Mouse (Mus musculus) midbrain, embryonic 14.5 days (tissue): ENCODE results near the gene Pde2a. TPM values are rescaled to one million over a fixed set of nuclear protein-coding genes. Genes with fewer than 3 reads are reported as not detected.

Source experiments
- ATAC-seq: fragments of 200-750 bp; cut with Nextera tagmentation; 2 replicates; pipeline ENCODE4 v1.8.0; 2017; ENCODE audit warnings: moderate number of reproducible peaks, moderate library complexity; ENCODE audit not compliant: low FRiP score, low TSS enrichment
- DNase-seq: peaks from one replicate; pipeline ENCODE4 v3.0.0-alpha.2; 2015
- H3K27ac ChIP-seq: fragments of 300-500 bp; sonication (generic); replicated peaks from 2 replicates; pipeline ENCODE4 v1.5.1; 2014; ENCODE audit warnings: mild to moderate bottlenecking, low read depth, low read length, moderate library complexity
- H3K27me3 ChIP-seq: fragments of 300-500 bp; sonication (generic); 2 replicates; pipeline ENCODE4 v1.6.1; 2014; ENCODE audit warnings: low read length, control low read depth, mixed read lengths; ENCODE audit not compliant: control insufficient read depth, insufficient read depth
- H3K36me3 ChIP-seq: fragments of 300-500 bp; sonication (generic); 2 replicates; pipeline ENCODE4 v1.6.1; 2014; ENCODE audit warnings: low read length, control low read depth; ENCODE audit not compliant: control insufficient read depth, insufficient read depth
- H3K4me1 ChIP-seq: fragments of 300-500 bp; sonication (generic); 2 replicates; pipeline ENCODE4 v1.6.1; 2014; ENCODE audit warnings: mild to moderate bottlenecking, antibody characterized with exemption, low read length, control low read depth; ENCODE audit not compliant: control insufficient read depth, insufficient read depth
- H3K4me2 ChIP-seq: fragments of 300-500 bp; sonication (generic); 2 replicates; pipeline ENCODE4 v1.6.1; 2014; ENCODE audit warnings: mild to moderate bottlenecking, low read length, moderate library complexity
- H3K4me3 ChIP-seq: fragments of 300-500 bp; sonication (generic); replicated peaks from 2 replicates; pipeline ENCODE4 v1.5.1; 2014; ENCODE audit warnings: low read depth, low read length
- H3K9ac ChIP-seq: fragments of 300-500 bp; sonication (generic); replicated peaks from 2 replicates; pipeline ENCODE4 v1.6.1; 2014; ENCODE audit warnings: mild to moderate bottlenecking, low read length, moderate library complexity
- H3K9me3 ChIP-seq: fragments of 300-500 bp; sonication (generic); 2 replicates; pipeline ENCODE4 v1.6.1; 2016; ENCODE audit warnings: low read length, control low read depth, mixed read lengths; ENCODE audit not compliant: control insufficient read depth
- WGBS: fragments of 180-500 bp; shearing (Covaris S2); extraction: QIAGEN DNeasy Blood & Tissue Kit; methylation state at CpG from one replicate; pipeline ENCODE4 v1.1.7; 2014; 5-methylcytosine and 5-hydroxymethylcytosine counted together
- polyA plus RNA-seq: library from polyadenylated mRNA; unstranded; fragments of >200 nt; fragmentation: Nextera tagmentation; extraction: Ambion mirVana; gene quantifications from 2 replicates; pipeline ENCODE4 v1.2.1, GENCODE M21; 2014

The Pde2a gene
- polyA plus RNA-seq, 1 experiment from 2014 or later, result 23.0 TPM

DNA sequence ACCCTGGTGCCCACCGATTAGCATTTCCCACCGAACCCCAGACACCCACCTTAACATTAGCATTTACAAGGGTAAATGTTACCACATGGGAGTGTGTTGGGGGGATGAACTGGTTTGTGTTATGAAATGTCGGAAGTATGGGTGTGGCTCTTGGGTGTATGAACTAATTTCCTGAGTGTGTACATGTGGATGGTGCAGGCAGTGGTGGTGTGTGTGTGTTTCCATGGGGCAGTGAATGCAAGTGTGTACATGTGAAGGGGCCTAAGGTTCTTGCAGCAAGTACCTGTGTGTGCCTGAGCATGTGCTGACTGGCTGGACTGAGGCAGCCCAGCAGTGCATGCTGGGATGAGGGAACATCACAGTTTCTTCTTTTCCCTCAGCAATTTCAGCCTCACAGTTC is 76.9 kb downstream of the Pde2a start:
- H3K9ac ChIP-seq, result no peak overlapping the region
- no peak overlapping the region for H3K27ac ChIP-seq
- no peaks in the 10 kb centered on the region for H3K36me3 ChIP-seq
- ATAC-seq, result no peak
- no peaks in the 10 kb centered on the region; the same call in 1 of the 2 replicates for H3K4me1 ChIP-seq
- no peak for DNase-seq
- H3K4me3 ChIP-seq, result no peak overlapping the region
- WGBS, result 79% methylated on average over 3 of the region's 3 CpGs
- no peak overlapping the region for H3K4me2 ChIP-seq
- no peaks in the 10 kb centered on the region for H3K9me3 ChIP-seq
- no peaks in the 10 kb centered on the region for H3K27me3 ChIP-seq

DNA sequence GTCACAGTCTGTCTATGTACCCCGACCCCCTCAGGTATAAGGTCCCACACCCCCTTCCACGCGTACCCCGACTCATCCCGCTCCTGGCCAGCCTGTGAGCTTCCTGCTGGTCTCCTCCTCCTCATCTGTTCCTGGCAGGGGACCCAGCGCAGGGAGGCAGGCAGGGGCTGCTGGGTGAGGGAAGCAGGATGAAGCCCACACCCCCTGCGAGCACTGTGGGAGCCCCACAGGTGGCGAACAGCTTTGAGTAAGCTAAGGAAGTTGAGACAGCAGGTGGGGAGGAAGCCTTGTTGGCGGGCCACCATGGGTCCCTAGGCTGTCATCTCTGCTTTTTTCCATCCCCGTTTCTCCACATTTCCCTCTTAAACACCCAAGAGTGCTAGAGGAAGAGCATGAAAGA is 77.8 kb downstream of the Pde2a start:
- H3K9ac ChIP-seq, result no peak overlapping the region
- no peaks in the 10 kb centered on the region for H3K36me3 ChIP-seq
- H3K4me2 ChIP-seq, result no peak overlapping the region
- H3K4me1 ChIP-seq, result no peaks in the 10 kb centered on the region; the same call in 1 of the 2 replicates
- no peak overlapping the region for H3K4me3 ChIP-seq
- H3K27ac ChIP-seq, result no peak overlapping the region
- H3K27me3 ChIP-seq, result peaks cover 6% of the 10 kb centered on the region
- no peak for ATAC-seq
- H3K9me3 ChIP-seq, result no peaks in the 10 kb centered on the region
- WGBS, result 57% methylated on average over 10 of the region's 10 CpGs
- no peak for DNase-seq

DNA sequence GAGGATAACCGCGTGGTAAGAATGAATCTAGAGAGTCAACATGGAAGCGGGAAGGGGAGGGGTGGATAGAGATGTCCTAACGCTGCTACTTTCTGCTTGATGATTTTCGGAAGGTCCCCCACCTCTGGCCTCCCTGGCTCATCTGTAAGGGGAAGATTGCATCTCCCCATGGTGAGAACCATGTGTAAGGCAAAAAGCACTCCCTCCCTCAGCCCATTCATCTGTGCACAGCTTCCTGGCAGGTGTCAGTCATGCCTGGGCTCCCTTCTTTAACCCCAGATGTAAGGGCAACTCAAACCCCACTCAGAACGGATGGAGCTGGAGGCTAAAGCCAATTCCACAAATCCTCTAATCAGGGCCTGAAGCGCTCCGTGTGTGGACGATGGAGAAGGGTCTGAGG is 78.2 kb downstream of the Pde2a start:
- Histone ChIP-seq H3K27me3 (peaks cover 6% of the 10 kb centered on the region), H3K4me1 (no peaks in the 10 kb centered on the region; the same call in 1 of the 2 replicates), H3K36me3 (no peaks in the 10 kb centered on the region), H3K9ac (no peak overlapping the region), H3K4me2 (no peak overlapping the region), H3K9me3 (no peaks in the 10 kb centered on the region), H3K4me3 (no peak overlapping the region), H3K27ac (no peak overlapping the region)
- 70% methylated on average over 9 of the region's 9 CpGs for WGBS
- DNase-seq, result no peak
- ATAC-seq, result no peak

DNA sequence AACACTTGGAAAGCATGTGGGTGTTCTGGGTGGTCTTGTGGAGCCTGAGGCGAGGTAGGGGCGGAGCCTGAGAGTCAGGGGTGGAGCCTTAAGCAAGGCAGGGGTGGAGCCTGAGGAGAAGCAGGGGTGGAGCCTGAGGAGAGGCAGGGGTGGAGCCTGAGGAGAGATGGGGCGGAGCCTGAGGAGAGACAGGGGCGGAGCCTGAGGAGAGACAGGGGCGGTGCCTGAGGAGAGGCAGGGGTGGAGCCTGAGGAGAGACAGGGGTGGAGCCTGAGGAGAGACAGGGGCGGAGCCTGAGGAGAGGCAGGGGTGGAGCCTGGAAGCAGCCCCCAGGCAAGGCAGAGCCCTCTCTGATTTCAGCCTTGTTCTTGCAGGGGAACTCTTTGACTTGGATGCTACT is 79.7 kb downstream of the Pde2a start:
- H3K27me3 ChIP-seq, result peaks cover 9% of the 10 kb centered on the region
- H3K4me1 ChIP-seq, result no peaks in the 10 kb centered on the region; the same call in 1 of the 2 replicates
- no peak overlapping the region for H3K4me2 ChIP-seq
- no peaks in the 10 kb centered on the region for H3K36me3 ChIP-seq
- WGBS, result 77% methylated on average over 6 of the region's 6 CpGs
- no peak overlapping the region for H3K27ac ChIP-seq
- DNase-seq (no peak), ATAC-seq (no peak)
- H3K9me3 ChIP-seq, result no peaks in the 10 kb centered on the region
- no peak overlapping the region for H3K9ac ChIP-seq
- no peak overlapping the region for H3K4me3 ChIP-seq

DNA sequence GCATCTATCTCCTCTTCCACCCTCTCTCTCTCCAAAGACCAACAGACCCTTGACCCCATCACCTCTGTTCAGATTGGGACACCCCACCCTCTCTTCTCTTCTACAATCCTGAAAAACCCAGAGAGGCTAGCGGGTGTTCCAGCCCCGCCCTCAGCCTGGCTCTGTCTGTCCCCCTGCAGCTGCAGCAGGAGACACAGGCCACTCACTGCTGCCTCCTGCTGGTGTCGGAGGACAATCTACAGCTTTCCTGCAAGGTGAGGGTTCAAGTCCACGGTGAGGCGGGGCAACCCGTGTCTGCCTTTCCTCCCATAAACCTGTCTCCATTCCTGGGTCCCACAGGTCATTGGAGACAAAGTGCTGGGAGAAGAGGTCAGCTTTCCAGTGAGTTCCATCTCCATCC is 80.2 kb downstream of the Pde2a start:
- no peak for ATAC-seq
- H3K4me2 ChIP-seq, result no peak overlapping the region
- WGBS, result 68% methylated on average over 6 of the region's 6 CpGs
- peaks cover 9% of the 10 kb centered on the region for H3K27me3 ChIP-seq
- DNase-seq, result no peak
- H3K4me3 ChIP-seq, result no peak overlapping the region
- no peaks in the 10 kb centered on the region; the same call in 1 of the 2 replicates for H3K4me1 ChIP-seq
- H3K9ac ChIP-seq, result no peak overlapping the region
- H3K36me3 ChIP-seq, result no peaks in the 10 kb centered on the region
- H3K9me3 ChIP-seq, result no peaks in the 10 kb centered on the region
- H3K27ac ChIP-seq, result no peak overlapping the region

DNA sequence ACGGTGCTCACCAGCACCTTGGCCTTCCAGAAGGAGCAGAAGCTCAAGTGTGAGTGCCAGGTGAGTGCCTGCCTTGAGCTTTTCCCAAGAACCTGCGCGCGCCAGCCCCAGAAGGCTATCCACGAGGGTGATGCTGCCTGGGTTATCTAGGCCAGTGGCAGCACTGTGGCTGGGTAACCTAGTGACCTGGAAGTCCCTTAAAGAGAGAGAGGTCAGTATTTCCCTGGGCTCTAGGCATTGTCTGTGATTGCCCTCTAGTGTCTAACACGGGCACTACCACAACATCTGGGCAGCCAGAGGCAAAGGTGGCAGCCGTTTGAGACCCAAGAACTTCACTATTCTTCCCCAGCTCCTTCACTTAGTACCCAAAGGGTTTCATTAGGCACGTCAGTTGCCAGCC is 81.9 kb downstream of the Pde2a start:
- no peak overlapping the region for H3K9ac ChIP-seq
- H3K4me1 ChIP-seq, result no peaks in the 10 kb centered on the region
- H3K36me3 ChIP-seq, result no peaks in the 10 kb centered on the region
- WGBS, result 26% methylated on average over 8 of the region's 8 CpGs
- H3K27me3 ChIP-seq, result peaks cover 9% of the 10 kb centered on the region
- no peaks in the 10 kb centered on the region for H3K9me3 ChIP-seq
- no peak overlapping the region for H3K27ac ChIP-seq
- H3K4me3 ChIP-seq, result no peak overlapping the region
- peak; percentile 77 for DNase-seq
- no peak overlapping the region for H3K4me2 ChIP-seq
- no peak; the same call in 1 of the 2 replicates for ATAC-seq

DNA sequence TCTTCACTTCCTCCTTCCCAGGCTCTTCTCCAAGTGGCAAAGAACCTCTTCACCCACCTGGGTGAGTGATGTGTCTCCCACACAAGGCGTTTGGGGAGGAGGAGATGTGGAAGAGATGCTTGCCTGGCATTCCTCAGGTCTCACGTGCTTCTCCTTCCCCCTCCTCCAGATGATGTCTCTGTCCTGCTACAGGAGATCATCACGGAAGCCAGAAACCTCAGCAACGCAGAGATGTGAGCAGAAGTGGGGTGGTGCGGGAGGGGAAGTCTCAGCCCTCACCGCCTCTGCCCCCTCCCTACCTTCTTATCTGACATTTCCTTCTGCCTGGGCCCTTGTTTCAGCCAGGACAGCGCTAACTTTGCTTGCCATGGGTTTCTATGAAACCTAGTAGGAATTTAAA is 82.3 kb downstream of the Pde2a start:
- H3K4me1 ChIP-seq, result no peaks in the 10 kb centered on the region
- H3K9me3 ChIP-seq, result no peaks in the 10 kb centered on the region
- 44% methylated on average over 7 of the region's 7 CpGs for WGBS
- H3K27me3 ChIP-seq, result peaks cover 9% of the 10 kb centered on the region
- H3K27ac ChIP-seq, result no peak overlapping the region
- ATAC-seq (no peak), DNase-seq (no peak)
- no peak overlapping the region for H3K4me2 ChIP-seq
- no peaks in the 10 kb centered on the region for H3K36me3 ChIP-seq
- no peak overlapping the region for H3K9ac ChIP-seq
- no peak overlapping the region for H3K4me3 ChIP-seq

DNA sequence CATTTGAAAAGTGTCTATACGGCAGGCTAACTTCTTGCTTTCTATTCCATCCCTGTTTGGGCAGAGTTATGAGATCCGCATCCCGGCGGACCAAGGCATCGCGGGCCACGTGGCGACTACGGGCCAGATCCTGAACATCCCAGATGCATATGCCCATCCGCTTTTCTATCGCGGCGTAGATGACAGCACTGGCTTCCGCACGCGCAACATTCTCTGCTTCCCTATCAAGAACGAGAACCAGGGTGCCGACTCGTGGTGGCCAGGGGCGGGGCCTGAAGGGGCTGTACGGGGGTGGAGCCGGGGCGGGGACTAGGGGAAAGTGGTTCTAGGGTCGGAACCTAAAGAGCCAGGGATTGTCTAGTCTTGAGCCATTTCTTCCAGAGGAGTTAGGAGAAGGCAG is 83.0 kb downstream of the Pde2a start:
- H3K27ac ChIP-seq, result no peak overlapping the region

DNA sequence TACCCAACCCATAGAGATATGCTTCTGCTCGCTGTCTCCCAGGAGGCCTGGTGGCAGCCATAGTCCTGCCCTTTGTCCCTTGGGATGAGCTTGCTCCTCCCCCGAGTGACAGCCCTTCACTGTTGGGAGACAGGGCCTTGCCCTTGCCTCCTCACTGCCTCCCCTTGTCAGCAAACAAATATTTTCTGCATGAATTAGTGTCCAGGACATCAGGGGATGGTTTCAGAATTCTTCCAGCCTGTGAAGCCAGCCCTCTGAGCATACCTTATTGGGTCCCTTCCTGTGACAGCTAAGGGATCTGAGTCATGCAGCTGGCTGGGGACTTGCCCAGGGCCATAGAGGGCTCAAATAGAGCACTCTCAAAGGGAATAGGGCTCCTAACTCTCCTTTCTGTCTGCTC is 87.7 kb downstream of the Pde2a start:
- no peak for DNase-seq
- no peak for ATAC-seq
- H3K4me3 ChIP-seq, result no peak overlapping the region

More for the DNA sequence above, 83.0 kb downstream of the Pde2a start:
- DNase-seq, result peak; percentile 63
- no peak for ATAC-seq
- peaks cover 9% of the 10 kb centered on the region for H3K27me3 ChIP-seq
- H3K4me3 ChIP-seq, result 0 out of 2 replicates have a peak overlapping the region, but pooled peaks have one; percentile 21
- WGBS, result 5% methylated on average over 24 of the region's 24 CpGs
- no peaks in the 10 kb centered on the region for H3K36me3 ChIP-seq
- H3K4me2 ChIP-seq, result peak overlapping the region; percentile 51
- no peaks in the 10 kb centered on the region for H3K9me3 ChIP-seq
- no peaks in the 10 kb centered on the region for H3K4me1 ChIP-seq
- H3K9ac ChIP-seq, result no peak overlapping the region; the same call in 1 of the 2 replicates

More for the DNA sequence above, 87.7 kb downstream of the Pde2a start:
- Histone ChIP-seq H3K27ac (no peak overlapping the region), H3K4me1 (no peaks in the 10 kb centered on the region), H3K27me3 (peaks cover 3% of the 10 kb centered on the region; the same call in 1 of the 2 replicates), H3K4me2 (no peak overlapping the region), H3K9me3 (no peaks in the 10 kb centered on the region), H3K9ac (no peak overlapping the region), H3K36me3 (no peaks in the 10 kb centered on the region)
- 25% methylated on average over 2 of the region's 2 CpGs for WGBS
